Mouse (Mus musculus) small intestine, adult 2 months (tissue): ENCODE results near the gene Unkl.

ENCODE experiments used
- CTCF ChIP-seq: fragments of 200-500 bp; IDR thresholded peaks from 2 replicates; pipeline ENCODE4 v1.5.1; 2012; ENCODE audit warnings: low read depth, mild to moderate bottlenecking, control low read depth, inconsistent platforms, low read length, moderate library complexity, mixed read lengths; ENCODE audit not compliant: insufficient replicate concordance, insufficient read length; ENCODE audit errors: extremely low read depth
- POLR2A ChIP-seq: fragments of 200-500 bp; IDR thresholded peaks from 2 replicates; pipeline ENCODE4 v1.6.1; 2012; ENCODE audit warnings: low read depth, mild to moderate bottlenecking, control low read depth, inconsistent platforms, low read length, moderate library complexity

- TF ChIP-seq CTCF = no peak
- no peak for TF ChIP-seq POLR2A
Measured at GRCm38 (mm10) chr17:25227991-25228390, 39.8 kb downstream of the Unkl start.
